Mouse (Mus musculus): Measurements from ENCODE around the gene Lrrc8d.

The Lrrc8d gene

DNA sequence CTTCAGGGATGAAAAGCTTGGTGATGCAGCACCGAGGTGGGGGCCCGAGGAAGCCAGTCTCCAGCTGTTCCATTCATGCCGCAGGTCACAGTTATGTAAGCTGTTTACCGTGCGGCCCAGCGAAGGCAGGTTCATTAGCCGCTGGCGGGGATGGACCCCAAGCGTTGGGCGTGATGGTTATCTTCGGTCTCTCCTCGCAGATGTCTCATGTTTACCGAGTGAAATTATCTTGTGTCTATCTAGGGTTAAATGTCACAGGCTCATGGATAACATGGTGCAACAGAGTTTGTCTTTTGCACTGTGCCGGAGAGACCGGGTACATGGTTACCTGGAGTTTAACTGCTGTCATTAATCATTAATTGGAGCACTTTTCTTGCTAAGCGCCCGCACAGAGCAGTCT lies 58.2 kb downstream of the Lrrc8d start:
- in situ Hi-C loops (cut with MboI; ENCODE audit: unreplicated experiment in 2 of 2): no loop called here

DNA sequence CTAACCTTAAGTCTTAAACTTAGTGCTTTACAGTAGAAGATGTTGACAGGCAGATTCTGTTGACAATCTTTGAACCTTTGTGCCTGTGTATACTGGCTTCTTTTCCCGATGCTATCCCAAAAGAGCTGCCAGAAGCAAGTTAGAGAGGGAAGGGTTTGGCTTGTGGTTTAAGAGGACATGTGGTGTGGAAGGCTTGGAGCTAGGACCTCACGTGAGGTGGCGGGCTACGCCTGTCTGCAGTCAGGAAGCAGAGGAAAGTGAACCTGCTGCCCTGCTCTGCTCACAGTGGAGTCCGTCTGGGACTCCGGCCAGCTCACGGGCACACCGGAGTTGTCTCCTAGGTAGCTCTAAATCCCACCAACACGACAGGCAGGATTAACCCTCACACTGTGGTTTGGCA lies 59.1 kb downstream of the Lrrc8d start:
- in situ Hi-C loops (cut with MboI; ENCODE audit: unreplicated experiment in 2 of 2): no loop called here

GRCm38 (mm10) chr5:105761848-105762482 lies 62.2 kb downstream of the Lrrc8d start:
- in situ Hi-C loops (cut with MboI; ENCODE audit: unreplicated experiment in 2 of 2): no loop called here

GRCm38 (mm10) chr5:105764369-105764768 lies 64.6 kb downstream of the Lrrc8d start:
- in situ Hi-C loops (cut with MboI; ENCODE audit: unreplicated experiment in 2 of 2): no loop called here

DNA sequence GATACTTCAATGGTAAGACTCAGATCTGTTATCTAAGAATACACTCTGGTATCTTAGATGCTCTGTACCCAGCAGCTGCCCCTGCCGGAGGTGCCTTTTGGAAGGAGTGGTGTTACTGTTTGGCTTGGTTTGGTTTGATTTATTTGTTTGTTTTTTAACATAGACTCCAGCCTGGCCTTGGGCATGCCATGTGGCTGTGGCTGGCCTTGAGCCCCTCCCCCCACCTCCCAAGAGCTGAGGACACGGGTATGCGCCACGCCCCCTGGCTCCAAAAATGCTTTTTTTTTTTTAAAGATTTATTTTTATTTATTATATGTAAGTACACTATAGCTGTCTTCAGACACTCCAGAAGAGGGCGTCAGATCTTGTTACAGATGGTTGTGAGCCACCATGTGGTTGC lies 65.6 kb downstream of the Lrrc8d start:
- in situ Hi-C loops (cut with MboI; ENCODE audit: unreplicated experiment in 2 of 2): no loop called here

DNA sequence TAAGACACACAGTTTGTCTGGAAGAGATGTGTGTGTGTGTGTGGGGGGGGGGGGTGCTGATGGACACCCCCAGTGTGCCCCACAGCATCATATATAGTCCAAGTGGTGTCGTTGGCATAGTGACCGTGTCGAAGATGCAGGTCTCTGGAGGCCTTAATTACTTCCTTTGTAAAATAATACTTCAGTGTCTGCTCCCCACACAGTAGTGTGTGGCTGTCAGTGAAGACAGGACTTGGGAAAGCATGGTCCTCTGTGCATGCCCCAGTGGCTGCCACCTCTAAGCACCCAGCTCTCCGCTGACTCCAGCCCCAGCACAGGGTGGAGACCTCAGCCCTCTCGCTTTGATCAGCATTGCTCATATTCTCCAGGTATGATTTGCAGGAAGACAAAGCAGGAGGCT lies 76.6 kb downstream of the Lrrc8d start:
- in situ Hi-C loops (cut with MboI; ENCODE audit: unreplicated experiment in 2 of 2): no loop called here

DNA sequence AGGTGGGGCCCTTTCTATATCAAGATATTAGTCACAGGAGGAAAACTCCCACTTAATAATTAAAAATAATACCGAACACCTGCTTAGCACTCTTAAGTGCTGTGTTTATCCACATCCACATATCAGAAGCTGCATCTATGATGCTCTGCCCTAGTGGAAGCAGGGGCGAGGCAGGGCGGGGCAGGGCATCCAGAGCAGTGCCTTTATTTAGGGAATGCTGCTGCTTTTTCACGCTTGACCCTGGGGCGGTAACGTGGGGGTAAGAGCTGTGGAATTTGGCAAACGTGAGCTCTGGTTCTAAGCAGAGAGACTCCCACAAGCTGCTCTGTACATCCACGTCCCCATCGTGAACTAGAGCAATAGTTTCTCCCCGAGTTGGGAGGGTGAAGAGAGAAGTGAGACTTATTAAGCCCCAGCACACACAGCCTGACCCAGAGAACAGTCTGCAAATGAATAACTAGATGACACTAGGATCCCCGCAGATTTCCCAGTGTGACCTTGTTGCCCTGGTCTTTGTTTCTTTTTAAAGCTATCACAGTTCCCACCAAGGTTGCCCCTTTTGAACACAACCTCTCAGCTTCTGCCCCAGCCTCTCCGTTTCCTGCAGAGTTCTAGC lies 77.3 kb downstream of the Lrrc8d start:
- in situ Hi-C loops (cut with MboI; ENCODE audit: unreplicated experiment in 2 of 2): no loop called here

DNA sequence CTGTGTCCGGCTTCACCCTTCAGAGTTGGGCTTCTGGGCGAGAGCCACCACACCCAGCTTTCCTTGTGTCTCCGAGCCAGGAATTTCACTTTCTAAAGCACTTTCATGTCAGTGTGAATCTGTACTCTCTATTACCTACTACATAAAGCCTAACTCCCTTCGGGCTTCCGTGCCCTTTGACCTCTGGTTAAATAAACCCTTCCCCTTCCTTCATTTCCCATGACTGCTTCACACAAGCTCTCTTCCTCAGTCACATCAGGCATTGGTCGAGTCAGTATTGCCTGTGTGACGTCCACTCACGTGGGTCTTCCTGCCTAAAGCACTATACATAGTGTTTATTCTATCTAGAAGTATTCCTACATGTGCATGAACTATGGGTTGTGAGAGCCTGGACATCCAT lies 77.9 kb downstream of the Lrrc8d start:
- in situ Hi-C loops (cut with MboI; ENCODE audit: unreplicated experiment in 2 of 2): no loop called here

- in situ Hi-C loops (cut with MboI; ENCODE audit: unreplicated experiment in 2 of 2): no loop called here
Observed at GRCm38 (mm10) chr5:105778189-105778588, 78.4 kb downstream of the Lrrc8d start.

GRCm38 (mm10) chr5:105778723-105779122 lies 79.0 kb downstream of the Lrrc8d start:
- in situ Hi-C loops (cut with MboI; ENCODE audit: unreplicated experiment in 2 of 2): no loop called here

GRCm38 (mm10) chr5:105779331-105779730 lies 79.6 kb downstream of the Lrrc8d start:
- in situ Hi-C loops (cut with MboI; ENCODE audit: unreplicated experiment in 2 of 2): no loop called here

- in situ Hi-C loops (cut with MboI; ENCODE audit: unreplicated experiment in 2 of 2): no loop called here
Observed at GRCm38 (mm10) chr5:105783848-105784247, 84.1 kb downstream of the Lrrc8d start.

- in situ Hi-C loops (cut with MboI; ENCODE audit: unreplicated experiment in 2 of 2): no loop called here
Observed at GRCm38 (mm10) chr5:105784724-105785123, 85.0 kb downstream of the Lrrc8d start.

GRCm38 (mm10) chr5:105787577-105787976 lies 87.8 kb downstream of the Lrrc8d start:
- in situ Hi-C loops (cut with MboI; ENCODE audit: unreplicated experiment in 2 of 2): no loop called here

GRCm38 (mm10) chr5:105789801-105790200 lies 90.0 kb downstream of the Lrrc8d start:
- in situ Hi-C loops (cut with MboI; ENCODE audit: unreplicated experiment in 2 of 2): no loop called here

- in situ Hi-C loops (cut with MboI; ENCODE audit: unreplicated experiment in 2 of 2): no loop called here
Observed at GRCm38 (mm10) chr5:105792331-105792801, 92.6 kb downstream of the Lrrc8d start.

DNA sequence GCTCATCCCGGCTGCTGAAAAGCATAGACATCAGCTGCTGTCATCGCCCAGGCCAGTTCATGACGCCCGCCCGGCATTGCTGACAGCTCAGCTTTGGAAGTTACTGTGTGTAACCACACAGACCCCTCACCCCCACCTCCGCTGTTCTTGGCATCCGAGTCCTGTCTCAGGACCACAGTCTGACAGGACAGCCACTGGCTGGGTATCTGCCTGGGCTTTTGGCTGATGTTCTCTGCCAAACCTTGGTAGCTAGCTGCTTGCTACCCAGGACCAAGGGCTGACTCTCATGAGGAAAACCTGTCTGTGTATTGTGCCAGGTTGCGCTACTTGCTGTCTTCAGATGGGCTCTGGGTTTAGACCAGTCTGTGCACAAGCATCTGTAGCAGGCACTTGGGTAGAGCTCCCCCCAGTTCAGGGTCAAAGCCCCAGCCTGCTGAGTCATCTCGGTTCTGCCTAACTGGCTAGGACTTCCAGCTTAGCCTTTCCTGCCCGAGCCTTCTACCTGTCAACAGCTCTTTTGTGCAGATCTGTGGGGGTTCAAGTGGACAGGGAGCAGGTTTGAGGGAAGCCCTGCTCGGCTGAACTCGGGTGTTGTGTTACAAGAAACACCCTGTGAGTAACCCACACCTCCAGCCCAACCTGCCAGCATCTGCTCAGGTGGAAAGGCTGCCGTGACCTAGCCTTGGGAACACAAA lies 93.2 kb downstream of the Lrrc8d start:
- in situ Hi-C loops (cut with MboI; ENCODE audit: unreplicated experiment in 2 of 2): no loop called here

- in situ Hi-C loops (cut with MboI; ENCODE audit: unreplicated experiment in 2 of 2): no loop called here
Observed at GRCm38 (mm10) chr5:105793548-105793940, 93.8 kb downstream of the Lrrc8d start.

DNA sequence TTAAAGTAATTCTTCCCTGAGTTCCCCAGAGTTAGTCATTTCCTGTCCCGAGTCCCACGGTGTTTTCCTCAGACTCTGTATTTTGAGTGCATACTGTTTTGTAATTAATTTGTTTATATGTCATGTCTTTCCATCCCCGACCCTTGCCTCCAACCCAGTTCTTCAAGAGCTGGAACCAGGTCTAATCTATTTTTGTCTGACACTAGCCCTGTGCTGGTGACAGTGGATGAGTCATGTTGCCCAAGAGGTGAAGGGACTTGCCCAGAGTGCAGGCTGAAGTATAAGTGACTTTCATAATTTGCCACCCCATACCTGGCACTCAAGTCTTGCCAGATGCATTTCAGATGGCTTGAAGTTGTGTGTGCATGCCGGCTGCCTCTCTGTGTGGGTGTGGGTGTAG lies 98.7 kb downstream of the Lrrc8d start:
- in situ Hi-C loops (cut with MboI; ENCODE audit: unreplicated experiment in 2 of 2): no loop called here

DNA sequence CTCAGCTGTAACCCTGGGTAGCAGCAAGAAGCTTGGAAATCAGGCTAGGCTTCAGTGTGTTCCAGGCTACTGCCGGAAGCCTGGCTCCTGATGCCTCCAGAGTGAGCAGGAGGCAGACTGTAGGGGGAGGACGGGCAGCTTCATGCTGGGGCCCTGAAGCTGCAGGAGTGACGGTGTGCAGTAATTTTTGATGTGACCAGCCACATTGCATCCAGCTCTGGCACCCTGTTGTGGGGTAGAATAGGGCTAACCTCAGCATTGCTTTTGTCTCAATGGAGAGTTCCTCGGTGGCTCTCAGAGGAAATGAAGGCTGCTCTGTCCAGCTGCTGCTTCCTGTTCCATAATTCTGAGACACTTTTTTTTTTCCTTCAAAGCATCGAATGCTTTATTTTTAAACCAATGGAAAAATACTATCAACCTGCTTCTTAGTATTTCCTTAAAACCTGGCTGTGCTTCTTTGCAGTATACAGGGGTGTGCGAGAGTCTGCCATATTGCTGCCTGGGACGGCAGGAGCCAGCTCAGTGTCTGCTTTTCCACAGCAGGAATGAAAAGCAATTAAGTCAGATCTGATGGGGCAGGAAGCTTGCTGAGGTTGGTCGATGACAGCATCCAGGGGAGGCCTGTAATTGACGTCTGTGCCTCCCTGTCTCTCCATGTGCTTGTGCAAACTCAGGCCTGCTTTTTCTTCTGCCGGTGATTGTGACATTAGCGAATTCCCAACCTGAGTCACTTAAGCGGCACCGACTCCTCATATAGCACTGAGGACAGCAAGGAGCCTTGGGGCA lies 100.3 kb downstream of the Lrrc8d start:
- in situ Hi-C loops (cut with MboI; ENCODE audit: unreplicated experiment in 2 of 2): no loop called here

- in situ Hi-C loops (cut with MboI; ENCODE audit: unreplicated experiment in 2 of 2): no loop called here
Observed at GRCm38 (mm10) chr5:105801031-105801529, 101.3 kb downstream of the Lrrc8d start.

Measured in v-Abl transformed pro-B cells (cell line).